Mouse (Mus musculus) CH12.LX (cell line): Measurements from ENCODE around the gene Kcnmb3. TPM values are rescaled to one million over a fixed set of nuclear protein-coding genes. Genes with fewer than 3 reads are reported as not detected.

Source experiments
- DNase-seq: peaks from one replicate; pipeline ENCODE4 v3.0.0-alpha.2; 2013; ENCODE audit errors: extremely low read depth
- H3K27ac ChIP-seq: 2 replicates; pipeline ENCODE4 v1.5.1; 2012; ENCODE audit warnings: low read depth, mild to moderate bottlenecking, control low read depth, moderate library complexity; ENCODE audit not compliant: insufficient read depth
- H3K27me3 ChIP-seq: replicated peaks from 2 replicates; pipeline ENCODE3; 2012; ENCODE audit warnings: inconsistent platforms
- H3K36me3 ChIP-seq, 2 experiments: replicated peaks in 1 of 2; 2 replicates each; pipeline versions ENCODE3 to v1.6.1; 2012; ENCODE audit warnings: inconsistent platforms in 1 of 2, low read length in 1 of 2, mild to moderate bottlenecking in 1 of 2, mixed read lengths in 1 of 2, moderate library complexity in 1 of 2; ENCODE audit not compliant: control insufficient read depth in 1 of 2, insufficient read depth in 1 of 2
- H3K4me1 ChIP-seq, 2 experiments: 2 replicates each; pipeline ENCODE4 v1.6.1; 2012; ENCODE audit warnings: inconsistent platforms in 1 of 2, moderate library complexity in 1 of 2; ENCODE audit not compliant: insufficient read depth in 2 of 2, control insufficient read depth in 1 of 2
- H3K4me2 ChIP-seq: 2 replicates; pipeline ENCODE4 v1.6.1; 2012; ENCODE audit warnings: low read depth, mild to moderate bottlenecking, control low read depth; ENCODE audit not compliant: poor library complexity, insufficient read depth, severe bottlenecking
- H3K4me3 ChIP-seq, 3 experiments: fragments of 150-350 bp in 1 of 3; sonication (generic) in 1 of 3; replicated peaks in 1 of 3; 2 replicates each; pipeline versions ENCODE3 to v1.5.1; 2011 to 2012; ENCODE audit warnings: low read depth in 2 of 3, low read length in 2 of 3, mild to moderate bottlenecking in 2 of 3, moderate library complexity in 2 of 3, control low read depth in 1 of 3, improper control_type of control experiment in 1 of 3, inconsistent platforms in 1 of 3, mixed read lengths in 1 of 3; ENCODE audit not compliant: poor library complexity in 1 of 3
- H3K79me2 ChIP-seq: replicated peaks from 2 replicates; pipeline ENCODE4 v1.6.1; 2012; ENCODE audit warnings: mild to moderate bottlenecking, moderate library complexity; ENCODE audit not compliant: control insufficient read depth, poor library complexity, insufficient read depth, severe bottlenecking; ENCODE audit errors: extremely low read depth
- H3K9ac ChIP-seq: 2 replicates; pipeline ENCODE4 v1.6.1; 2012; ENCODE audit warnings: low read depth, mild to moderate bottlenecking, control low read depth, moderate library complexity; ENCODE audit not compliant: insufficient read depth
- H3K9me3 ChIP-seq: replicated peaks from 2 replicates; pipeline ENCODE3; 2012; ENCODE audit warnings: low read length, inconsistent platforms, mixed read lengths
- CHD1 ChIP-seq: IDR thresholded peaks from 2 replicates; pipeline ENCODE4 v1.6.1; 2012; ENCODE audit warnings: low read depth, low read length, improper control_type of control experiment, inconsistent platforms
- CHD2 ChIP-seq: IDR thresholded peaks from 2 replicates; pipeline ENCODE4 v1.6.1; 2011; ENCODE audit warnings: low read length, improper control_type of control experiment
- ELF1 ChIP-seq: IDR thresholded peaks from 2 replicates; pipeline ENCODE4 v1.6.1; 2014; ENCODE audit warnings: low read depth, mild to moderate bottlenecking, inconsistent platforms, low read length, improper control_type of control experiment
- IRF4 ChIP-seq: IDR thresholded peaks from 2 replicates; pipeline ENCODE4 v1.6.1; 2014; ENCODE audit warnings: low read depth, mild to moderate bottlenecking, inconsistent platforms, low read length, improper control_type of control experiment
- JUND ChIP-seq: conservative IDR thresholded peaks from 2 replicates; pipeline ENCODE4 v1.6.1; 2011; ENCODE audit warnings: low read depth, low read length, improper control_type of control experiment
- KAT2A ChIP-seq: IDR thresholded peaks from 2 replicates; pipeline ENCODE4 v1.6.1; 2012; ENCODE audit warnings: low read length, improper control_type of control experiment, inconsistent platforms; ENCODE audit not compliant: insufficient replicate concordance
- MAFK ChIP-seq: IDR thresholded peaks from 2 replicates; pipeline ENCODE4 v1.6.1; 2011; ENCODE audit warnings: low read length, improper control_type of control experiment; ENCODE audit not compliant: insufficient replicate concordance
- MAX ChIP-seq: IDR thresholded peaks from 2 replicates; pipeline ENCODE4 v1.6.1; 2011; ENCODE audit warnings: low read length, improper control_type of control experiment
- MAZ ChIP-seq: IDR thresholded peaks from 2 replicates; pipeline ENCODE4 v1.6.1; 2012; ENCODE audit warnings: low read depth, mild to moderate bottlenecking, inconsistent platforms, low read length, improper control_type of control experiment, moderate library complexity
- MEF2A ChIP-seq: IDR thresholded peaks from 2 replicates; pipeline ENCODE4 v1.6.1; 2014; ENCODE audit warnings: low read depth, mild to moderate bottlenecking, inconsistent platforms, low read length, improper control_type of control experiment, borderline replicate concordance
- MYC ChIP-seq: IDR thresholded peaks from 2 replicates; pipeline ENCODE4 v1.6.1; 2011; ENCODE audit warnings: low read depth, mild to moderate bottlenecking, improper control_type of control experiment, low read length
- NRF1 ChIP-seq: IDR thresholded peaks from 2 replicates; pipeline ENCODE4 v1.6.1; 2014; ENCODE audit warnings: low read depth, mild to moderate bottlenecking, inconsistent platforms, low read length, improper control_type of control experiment, moderate library complexity
- POLR2A ChIP-seq: IDR thresholded peaks from 2 replicates; pipeline ENCODE4 v1.6.1; 2011; ENCODE audit warnings: low read depth, mild to moderate bottlenecking, improper control_type of control experiment, low read length
- RCOR1 ChIP-seq: conservative IDR thresholded peaks from 2 replicates; pipeline ENCODE4 v1.6.1; 2012; ENCODE audit warnings: low read depth, mild to moderate bottlenecking, inconsistent platforms, low read length, improper control_type of control experiment
- SMC3 ChIP-seq: IDR thresholded peaks from 2 replicates; pipeline ENCODE4 v1.6.1; 2011; ENCODE audit warnings: low read depth, low read length, improper control_type of control experiment
- TCF12 ChIP-seq: IDR thresholded peaks from 2 replicates; pipeline ENCODE4 v1.6.1; 2014; ENCODE audit warnings: low read depth, mild to moderate bottlenecking, inconsistent platforms, low read length, improper control_type of control experiment
- ZC3H11A ChIP-seq: IDR thresholded peaks from 2 replicates; pipeline ENCODE4 v1.6.1; 2012; ENCODE audit warnings: low read depth, mild to moderate bottlenecking, inconsistent platforms, low read length, improper control_type of control experiment
- ZKSCAN1 ChIP-seq: IDR thresholded peaks from 2 replicates; pipeline ENCODE4 v1.6.1; 2012; ENCODE audit warnings: low read depth, inconsistent platforms, low read length, improper control_type of control experiment, borderline replicate concordance
- ZMIZ1 ChIP-seq: IDR thresholded peaks from 2 replicates; pipeline ENCODE4 v1.6.1; 2012; ENCODE audit warnings: low read depth, mild to moderate bottlenecking, inconsistent platforms, low read length, improper control_type of control experiment
- dilution Hi-C: fragments of 300-500 bp; cut with MboI; formaldehyde crosslinking; loops from 2 replicates; pipeline ENCODE4 v1.14.3; 2020; ENCODE audit warnings: low sequenced_read_pairs; ENCODE audit not compliant: extremely low pct_unique_long_range_greater_than_20kb, extremely low pct_ligation_motif_present
- in situ Hi-C: fragments of 300-500 bp; cut with MboI; formaldehyde crosslinking; loops from 3 replicates; pipeline ENCODE4 v1.14.3; 2019; ENCODE audit warnings: low sequenced_read_pairs, low pct_ligation_motif_present, low pct_unique_long_range_greater_than_20kb, mixed read lengths
- polyA plus RNA-seq: library from polyadenylated mRNA; unstranded; fragments of >175 nt; gene quantifications from 2 replicates; pipeline ENCODE4 v1.2.1, GENCODE M21; 2012; ENCODE audit warnings: low read depth; ENCODE audit not compliant: insufficient read length
- total RNA-seq, 2 experiments: library from RNA; depleted of rRNA; stranded (reverse); fragments of 300-350 nt in 1 of 2; fragments of >200 nt in 1 of 2; gene quantifications; 2 replicates each; pipeline ENCODE4 v1.2.3; 2012 to 2014

Kcnmb3 gene
- total and polyA plus RNA-seq, 3 experiments = 1.0 to 4.7 (median 2.4) TPM

GRCm38 (mm10) chr3:32437297-32437696 is 54.7 kb downstream of the Kcnmb3 start:
- Histone ChIP-seq H3K79me2 (peaks cover 3% of the 10 kb centered on the region; the same call in 1 of the 2 replicates), H3K4me3 (peak overlapping the region in 2 of 3 experiments; percentile 17 to 37), H3K9me3 (no peaks in the 10 kb centered on the region), H3K4me2 (peak overlapping the region; percentile 72), H3K27ac (peak overlapping the region; percentile 90), H3K9ac (peak overlapping the region; percentile 85), H3K27me3 (no peaks in the 10 kb centered on the region), H3K36me3 (peaks cover 27 to 51% of the 10 kb centered on the region in 2 experiments), H3K4me1 (peaks cover 16 to 64% of the 10 kb centered on the region in 2 experiments)
- dilution Hi-C loops = no loop called here
- TF ChIP-seq POLR2A (no peak), TCF12 (0 out of 2 replicates have a peak, but pooled peaks have one; percentile 17), JUND (no peak), MYC (no peak), ELF1 (no peak), CHD2 (no peak)
- peak; percentile 18 for DNase-seq
- in situ Hi-C loops = no loop called here

DNA sequence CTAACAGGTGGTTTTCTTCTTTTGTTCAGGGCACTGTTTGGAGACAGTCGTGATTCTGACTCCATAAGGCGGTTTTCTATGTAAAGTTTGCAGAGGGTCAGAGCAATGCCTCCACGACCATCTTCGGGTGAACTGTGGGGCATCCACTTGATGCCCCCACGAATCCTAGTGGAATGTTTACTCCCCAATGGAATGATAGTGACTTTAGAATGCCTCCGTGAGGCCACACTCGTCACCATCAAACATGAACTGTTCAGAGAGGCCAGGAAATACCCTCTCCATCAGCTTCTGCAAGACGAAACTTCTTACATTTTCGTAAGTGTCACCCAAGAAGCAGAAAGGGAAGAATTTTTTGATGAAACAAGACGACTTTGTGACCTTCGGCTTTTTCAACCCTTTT is 55.9 kb downstream of the Kcnmb3 start:
- Histone ChIP-seq H3K4me3 (peak overlapping the region in 2 of 3 experiments; percentile 7 to 40), H3K27ac (peak overlapping the region; percentile 86), H3K27me3 (no peaks in the 10 kb centered on the region), H3K9ac (peak overlapping the region; percentile 66), H3K36me3 (peaks cover 23 to 43% of the 10 kb centered on the region in 2 experiments), H3K9me3 (no peaks in the 10 kb centered on the region), H3K4me2 (peak overlapping the region; percentile 62), H3K4me1 (peaks cover 15 to 59% of the 10 kb centered on the region in 2 experiments), H3K79me2 (peaks cover 3% of the 10 kb centered on the region)
- TF ChIP-seq MYC = no peak
- 0 out of 2 replicates have a peak, but pooled peaks have one; percentile 35 for TF ChIP-seq IRF4
- no peak for DNase-seq
- dilution Hi-C loops (no loop called here), in situ Hi-C loops (no loop called here)

- dilution Hi-C loops = no loop called here
- no peaks in the 10 kb centered on the region for H3K9me3 ChIP-seq
- H3K27ac ChIP-seq = no peak overlapping the region
- TF ChIP-seq ZKSCAN1 (no peak), MAZ (no peak), MAX (no peak), MEF2A (no peak), ZC3H11A (no peak), SMC3 (no peak), RCOR1 (no peak), MAFK (no peak), ZMIZ1 (no peak), KAT2A (no peak), CHD1 (no peak), NRF1 (no peak)
- H3K4me1 ChIP-seq = peaks cover 14 to 52% of the 10 kb centered on the region in 2 experiments
- peaks cover 6 to 25% of the 10 kb centered on the region in 2 experiments for H3K36me3 ChIP-seq
- DNase-seq = no peak
- no peak overlapping the region for H3K9ac ChIP-seq
- in situ Hi-C loops = no loop called here
- no peak overlapping the region for H3K4me3 ChIP-seq
- H3K79me2 ChIP-seq = peaks cover 3% of the 10 kb centered on the region
- H3K27me3 ChIP-seq = no peaks in the 10 kb centered on the region
- no peak overlapping the region for H3K4me2 ChIP-seq
Measured at GRCm38 (mm10) chr3:32434016-32434415, 58.0 kb downstream of the Kcnmb3 start.
